Mouse (Mus musculus) brain, embryonic 14.5 days (tissue): ENCODE data around the gene Neurl1a.

ENCODE experiments used
- CTCF ChIP-seq: fragments of 200-500 bp; IDR thresholded peaks from 2 replicates; pipeline ENCODE4 v1.5.1; 2012; ENCODE audit warnings: inconsistent platforms, mild to moderate bottlenecking, moderate library complexity, borderline replicate concordance; ENCODE audit not compliant: insufficient read depth, insufficient read length; ENCODE audit errors: extremely low read depth
- POLR2A ChIP-seq: fragments of 200-500 bp; IDR thresholded peaks from 2 replicates; pipeline ENCODE4 v1.6.1; 2012; ENCODE audit warnings: mild to moderate bottlenecking, inconsistent platforms, borderline replicate concordance; ENCODE audit not compliant: poor library complexity, insufficient read depth, insufficient read length, severe bottlenecking; ENCODE audit errors: extremely low read depth

- TF ChIP-seq POLR2A: no peak
- no peak for TF ChIP-seq CTCF
These were observed 63.6 kb downstream of the Neurl1a start for GRCm38 (mm10) chr19:47242227-47242626.
